Mouse (Mus musculus) limb, embryonic 15.5 days (tissue): ENCODE measurements at regions not wholly inside any gene's neighbourhood (a gene's known extent, or its start where the extent isn't known, plus 50 kb on each side); places are given as distances from the start of the nearest gene placed in this dataset. TPM values are rescaled to one million over a fixed set of nuclear protein-coding genes. Genes with fewer than 3 reads are reported as not detected.
"Not testable (repeated sequence)": the region's sequence is repeated elsewhere in the genome, so short reads cannot be mapped to it uniquely, and the experiment has no call there.

Experiments
- ATAC-seq: fragments of 200-750 bp; cut with Nextera tagmentation; 2 replicates; pipeline ENCODE4 v1.8.0; 2017; ENCODE audit warnings: low read depth, moderate TSS enrichment; ENCODE audit not compliant: insufficient number of reproducible peaks, low FRiP score, low TSS enrichment
- H3K27ac ChIP-seq: fragments of 300-500 bp; sonication (generic); 2 replicates; pipeline ENCODE4 v1.5.1; 2015; ENCODE audit warnings: moderate library complexity, mild to moderate bottlenecking, inconsistent platforms
- H3K27me3 ChIP-seq: fragments of 300-500 bp; sonication (generic); 2 replicates; pipeline ENCODE4 v1.6.1; 2015; ENCODE audit warnings: inconsistent platforms
- H3K36me3 ChIP-seq: fragments of 300-500 bp; sonication (generic); 2 replicates; pipeline ENCODE4 v1.6.1; 2015; ENCODE audit warnings: inconsistent platforms
- H3K4me1 ChIP-seq: fragments of 300-500 bp; sonication (generic); 2 replicates; pipeline ENCODE4 v1.6.1; 2015; ENCODE audit warnings: inconsistent platforms
- H3K4me2 ChIP-seq: fragments of 300-500 bp; sonication (generic); 2 replicates; pipeline ENCODE4 v1.6.1; 2015; ENCODE audit warnings: mild to moderate bottlenecking, inconsistent platforms
- H3K4me3 ChIP-seq: fragments of 300-500 bp; sonication (generic); 2 replicates; pipeline ENCODE4 v1.5.1; 2015; ENCODE audit warnings: mild to moderate bottlenecking, inconsistent platforms
- H3K9ac ChIP-seq: fragments of 300-500 bp; sonication (generic); 2 replicates; pipeline ENCODE4 v1.6.1; 2015; ENCODE audit warnings: inconsistent platforms
- H3K9me3 ChIP-seq: fragments of 300-500 bp; sonication (generic); 2 replicates; pipeline ENCODE4 v1.6.1; 2016; ENCODE audit warnings: inconsistent platforms
- whole genome bisulfite sequencing: fragments of 180-500 bp; shearing (Covaris S2); methylation state at CpG from one replicate; pipeline ENCODE4 v1.1.7; 2015; 5-methylcytosine and 5-hydroxymethylcytosine counted together
- microRNA-seq: library from miRNA; unstranded; fragments of <30 nt; microRNA quantifications from one replicate; pipeline ENCODE4, GENCODE M21; 2016

GRCm38 (mm10) chrX:93070290-93070611 lies 216.0 kb upstream of the Arx start:
- Histone ChIP-seq H3K36me3 (no peaks in the 10 kb centered on the region), H3K9ac (no peak overlapping the region), H3K27ac (no peak overlapping the region), H3K4me3 (no peak overlapping the region), H3K4me1 (no peaks in the 10 kb centered on the region), H3K27me3 (0 out of 2 replicates have a peak, but pooled peaks cover 3% of the 10 kb centered on the region), H3K4me2 (no peak overlapping the region), H3K9me3 (no peaks in the 10 kb centered on the region)
- 56% methylated on average over 5 of the region's 5 CpGs for WGBS
- no peak for ATAC-seq

GRCm38 (mm10) chrX:93088976-93089375 lies 197.3 kb upstream of the Arx start:
- H3K4me2 ChIP-seq = no peak overlapping the region
- no peak overlapping the region for H3K27ac ChIP-seq
- ATAC-seq = no peak
- no peak overlapping the region for H3K4me3 ChIP-seq
- WGBS = 29% methylated on average over 3 of the region's 3 CpGs
- no peaks in the 10 kb centered on the region for H3K4me1 ChIP-seq
- H3K9me3 ChIP-seq = no peaks in the 10 kb centered on the region
- H3K27me3 ChIP-seq = no peaks in the 10 kb centered on the region
- no peaks in the 10 kb centered on the region for H3K36me3 ChIP-seq
- H3K9ac ChIP-seq = no peak overlapping the region

- WGBS = 79% methylated on average over 2 of the region's 2 CpGs
- H3K9me3 ChIP-seq = no peaks in the 10 kb centered on the region
- H3K27ac ChIP-seq = no peak overlapping the region
- ATAC-seq = no peak
- no peaks in the 10 kb centered on the region for H3K4me1 ChIP-seq
- no peak overlapping the region for H3K4me2 ChIP-seq
- H3K36me3 ChIP-seq = no peaks in the 10 kb centered on the region
- H3K27me3 ChIP-seq = no peaks in the 10 kb centered on the region
- H3K9ac ChIP-seq = no peak overlapping the region
- H3K4me3 ChIP-seq = no peak overlapping the region
Measured at GRCm38 (mm10) chrX:93097551-93097950, 188.7 kb upstream of the Arx start.

GRCm38 (mm10) chrX:93107930-93108567 lies 178.2 kb upstream of the Arx start:
- H3K4me3 ChIP-seq = no peak overlapping the region
- no peaks in the 10 kb centered on the region for H3K36me3 ChIP-seq
- H3K4me1 ChIP-seq = no peaks in the 10 kb centered on the region
- no peaks in the 10 kb centered on the region for H3K27me3 ChIP-seq
- no peak overlapping the region for H3K9ac ChIP-seq
- no peak for ATAC-seq
- no peak overlapping the region for H3K27ac ChIP-seq
- H3K9me3 ChIP-seq = no peaks in the 10 kb centered on the region
- WGBS = 59% methylated on average over 4 of the region's 4 CpGs
- no peak overlapping the region for H3K4me2 ChIP-seq

GRCm38 (mm10) chrX:93154367-93154766 lies 131.9 kb upstream of the Arx start:
- H3K4me1 ChIP-seq, H3K9me3 ChIP-seq, H3K27ac ChIP-seq, ATAC-seq, H3K4me3 ChIP-seq, H3K4me2 ChIP-seq, H3K36me3 ChIP-seq, H3K27me3 ChIP-seq, H3K9ac ChIP-seq: not testable (repeated sequence)

GRCm38 (mm10) chrX:93159105-93159504 lies 127.1 kb upstream of the Arx start:
- no peaks in the 10 kb centered on the region for H3K4me1 ChIP-seq
- H3K9me3 ChIP-seq = no peaks in the 10 kb centered on the region
- H3K27ac ChIP-seq = no peak overlapping the region
- no peaks in the 10 kb centered on the region for H3K27me3 ChIP-seq
- ATAC-seq = no peak
- no peaks in the 10 kb centered on the region for H3K36me3 ChIP-seq
- H3K4me2 ChIP-seq = no peak overlapping the region
- no peak overlapping the region for H3K9ac ChIP-seq
- H3K4me3 ChIP-seq = no peak overlapping the region

GRCm38 (mm10) chrX:93160956-93161355 lies 125.3 kb upstream of the Arx start:
- Histone ChIP-seq H3K36me3 (no peaks in the 10 kb centered on the region), H3K4me3 (no peak overlapping the region)

More at GRCm38 (mm10) chrX:93160956-93161355, 125.3 kb upstream of the Arx start:
- 56% methylated on average over 1 of the region's 1 CpGs for WGBS
- Histone ChIP-seq H3K4me2 (no peak overlapping the region), H3K9ac (no peak overlapping the region), H3K27me3 (no peaks in the 10 kb centered on the region), H3K9me3 (no peaks in the 10 kb centered on the region), H3K4me1 (no peaks in the 10 kb centered on the region), H3K27ac (no peak overlapping the region)
- no peak for ATAC-seq

Small RNA genes in the stretch of these regions (microRNA-seq; reads per million reads assigned to microRNA genes)
- not detected for gene Gm24973
